Mouse (Mus musculus): ENCODE measurements around the gene Ciapin1. TPM values are rescaled to one million over a fixed set of nuclear protein-coding genes. Genes with fewer than 3 reads are reported as not detected.

Gene Ciapin1
- polyA plus RNA-seq, 1 experiment: 58.3 TPM

- TF ChIP-seq CTCF (IDR thresholded peaks at IDR 0.05; ENCODE audit: control insufficient read depth, insufficient read depth, insufficient replicate concordance, low read depth, low read length) (no peak), POLR2A (IDR thresholded peaks at IDR 0.05; ENCODE audit: control insufficient read depth, low read depth, low read length) (no peak)
- H3K36me3 ChIP-seq (ENCODE audit: control insufficient read depth, insufficient read depth, low read length): peaks cover 5% of the 10 kb centered on the region
- H3K27ac ChIP-seq (ENCODE audit: control insufficient read depth, insufficient read depth, low read depth, low read length): no peak overlapping the region
Measured at GRCm38 (mm10) chr8:94825170-94825569, 13.0 kb downstream of the Ciapin1 start.

DNA sequence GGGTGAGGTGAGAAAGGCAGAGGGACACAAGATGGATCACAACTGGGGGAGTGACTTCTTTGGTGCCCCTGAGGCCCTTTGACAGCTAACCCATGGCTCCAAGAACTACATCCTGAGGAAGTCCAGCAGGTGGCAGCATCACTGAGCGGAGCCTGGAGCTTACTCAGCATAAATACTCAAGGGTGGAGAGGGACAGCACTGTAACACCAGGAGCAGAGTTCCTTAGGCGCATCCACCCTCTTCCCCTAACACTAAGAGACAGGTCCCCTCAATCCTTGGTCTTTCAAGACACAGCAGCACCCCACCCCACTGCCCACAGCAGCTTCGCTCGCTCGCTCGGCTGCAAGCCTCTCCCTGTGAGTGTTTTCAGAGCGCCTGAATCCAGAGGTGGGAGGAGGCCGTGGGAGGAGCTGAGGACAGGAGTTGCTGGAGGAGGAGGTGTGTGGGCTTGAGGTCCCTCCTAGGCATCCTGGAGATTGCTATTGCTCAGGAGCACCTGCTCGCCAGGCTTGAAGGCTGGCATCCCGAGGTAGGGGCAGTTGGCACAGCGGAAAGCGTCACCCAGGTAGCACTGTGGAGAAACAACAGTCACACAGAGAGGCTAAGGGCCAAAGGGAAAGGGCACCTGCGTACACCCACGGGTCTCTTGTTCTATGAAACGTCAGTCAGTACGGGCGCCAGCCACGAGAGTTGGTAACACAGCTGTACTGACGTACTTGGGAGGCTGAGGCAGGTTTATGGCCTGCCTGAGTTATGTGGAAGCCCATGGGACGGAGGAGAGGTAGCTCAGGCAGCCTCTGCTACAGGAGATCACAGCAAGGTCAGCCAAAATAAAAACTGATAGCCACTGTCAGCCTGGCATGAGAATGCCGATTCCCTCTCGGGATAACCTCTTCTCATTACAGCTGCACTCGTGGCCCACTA lies 15.3 kb downstream of the Ciapin1 start:
- H3K4me1 ChIP-seq (ENCODE audit: control insufficient read depth, insufficient read depth, low read length): 0 out of 2 replicates have a peak, but pooled peaks cover 2% of the 10 kb centered on the region
- no peak for TF ChIP-seq POLR2A (IDR thresholded peaks at IDR 0.05; ENCODE audit: control insufficient read depth, low read depth, low read length)
- peak; percentile 57; the same call in 1 of the 2 replicates for TF ChIP-seq CTCF (IDR thresholded peaks at IDR 0.05; ENCODE audit: control insufficient read depth, insufficient read depth, insufficient replicate concordance, low read depth, low read length)
- H3K36me3 ChIP-seq (ENCODE audit: control insufficient read depth, insufficient read depth, low read length): peaks cover 4% of the 10 kb centered on the region
- no peak overlapping the region for H3K27ac ChIP-seq (ENCODE audit: control insufficient read depth, insufficient read depth, low read depth, low read length)
- H3K4me3 ChIP-seq (ENCODE audit: control insufficient read depth, low read depth, low read length): no peak overlapping the region
- H3K27me3 ChIP-seq (ENCODE audit: control insufficient read depth, insufficient read depth, low read length): no peaks in the 10 kb centered on the region

More at GRCm38 (mm10) chr8:94825170-94825569, 13.0 kb downstream of the Ciapin1 start:
- H3K4me1 ChIP-seq (ENCODE audit: control insufficient read depth, insufficient read depth, low read length): 0 out of 2 replicates have a peak, but pooled peaks cover 2% of the 10 kb centered on the region
- H3K4me3 ChIP-seq (ENCODE audit: control insufficient read depth, low read depth, low read length): no peak overlapping the region
- no peaks in the 10 kb centered on the region for H3K27me3 ChIP-seq (ENCODE audit: control insufficient read depth, insufficient read depth, low read length)

GRCm38 (mm10) chr8:94821381-94821780 lies 16.8 kb downstream of the Ciapin1 start:
- H3K4me3 ChIP-seq (ENCODE audit: control insufficient read depth, low read depth, low read length): no peak overlapping the region
- no peak overlapping the region for H3K27ac ChIP-seq (ENCODE audit: control insufficient read depth, insufficient read depth, low read depth, low read length)
- H3K36me3 ChIP-seq (ENCODE audit: control insufficient read depth, insufficient read depth, low read length): peaks cover 3% of the 10 kb centered on the region
- TF ChIP-seq POLR2A (IDR thresholded peaks at IDR 0.05; ENCODE audit: control insufficient read depth, low read depth, low read length) (no peak), CTCF (IDR thresholded peaks at IDR 0.05; ENCODE audit: control insufficient read depth, insufficient read depth, insufficient replicate concordance, low read depth, low read length) (no peak)
- H3K27me3 ChIP-seq (ENCODE audit: control insufficient read depth, insufficient read depth, low read length): no peaks in the 10 kb centered on the region
- 0 out of 2 replicates have a peak, but pooled peaks cover 2% of the 10 kb centered on the region for H3K4me1 ChIP-seq (ENCODE audit: control insufficient read depth, insufficient read depth, low read length)

DNA sequence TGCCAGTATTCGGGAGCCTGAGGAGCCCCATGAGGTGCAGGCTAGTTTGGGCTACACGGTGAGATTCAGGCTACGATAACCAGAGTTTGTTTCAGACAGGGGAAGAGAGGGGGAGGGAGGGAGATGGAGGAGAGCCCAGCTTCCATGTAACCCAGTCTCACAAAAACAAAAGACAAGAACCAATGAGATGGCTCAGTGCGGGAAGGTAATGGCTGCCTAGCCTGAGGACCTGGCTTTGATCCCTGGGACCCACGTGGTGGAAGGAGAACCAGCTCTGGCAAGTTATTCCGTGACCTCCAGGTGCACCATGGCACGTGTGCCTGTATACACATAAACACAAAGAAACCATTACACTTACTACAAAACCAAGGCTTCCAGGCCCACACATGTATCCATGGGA lies 17.6 kb downstream of the Ciapin1 start:
- Histone ChIP-seq H3K27ac (ENCODE audit: control insufficient read depth, insufficient read depth, low read depth, low read length) (no peak overlapping the region), H3K36me3 (ENCODE audit: control insufficient read depth, insufficient read depth, low read length) (peaks cover 2% of the 10 kb centered on the region), H3K27me3 (ENCODE audit: control insufficient read depth, insufficient read depth, low read length) (no peaks in the 10 kb centered on the region), H3K4me1 (ENCODE audit: control insufficient read depth, insufficient read depth, low read length) (0 out of 2 replicates have a peak, but pooled peaks cover 2% of the 10 kb centered on the region), H3K4me3 (ENCODE audit: control insufficient read depth, low read depth, low read length) (no peak overlapping the region)
- TF ChIP-seq POLR2A (IDR thresholded peaks at IDR 0.05; ENCODE audit: control insufficient read depth, low read depth, low read length): no peak
- TF ChIP-seq CTCF (IDR thresholded peaks at IDR 0.05; ENCODE audit: control insufficient read depth, insufficient read depth, insufficient replicate concordance, low read depth, low read length): no peak

GRCm38 (mm10) chr8:94819671-94820179 lies 18.4 kb downstream of the Ciapin1 start:
- TF ChIP-seq CTCF (IDR thresholded peaks at IDR 0.05; ENCODE audit: control insufficient read depth, insufficient read depth, insufficient replicate concordance, low read depth, low read length) (no peak), POLR2A (IDR thresholded peaks at IDR 0.05; ENCODE audit: control insufficient read depth, low read depth, low read length) (no peak)
- H3K36me3 ChIP-seq (ENCODE audit: control insufficient read depth, insufficient read depth, low read length): no peaks in the 10 kb centered on the region; the same call in none of the 2 replicates
- no peaks in the 10 kb centered on the region for H3K27me3 ChIP-seq (ENCODE audit: control insufficient read depth, insufficient read depth, low read length)
- H3K4me3 ChIP-seq (ENCODE audit: control insufficient read depth, low read depth, low read length): no peak overlapping the region
- 0 out of 2 replicates have a peak, but pooled peaks cover 2% of the 10 kb centered on the region for H3K4me1 ChIP-seq (ENCODE audit: control insufficient read depth, insufficient read depth, low read length)
- no peak overlapping the region for H3K27ac ChIP-seq (ENCODE audit: control insufficient read depth, insufficient read depth, low read depth, low read length)

DNA sequence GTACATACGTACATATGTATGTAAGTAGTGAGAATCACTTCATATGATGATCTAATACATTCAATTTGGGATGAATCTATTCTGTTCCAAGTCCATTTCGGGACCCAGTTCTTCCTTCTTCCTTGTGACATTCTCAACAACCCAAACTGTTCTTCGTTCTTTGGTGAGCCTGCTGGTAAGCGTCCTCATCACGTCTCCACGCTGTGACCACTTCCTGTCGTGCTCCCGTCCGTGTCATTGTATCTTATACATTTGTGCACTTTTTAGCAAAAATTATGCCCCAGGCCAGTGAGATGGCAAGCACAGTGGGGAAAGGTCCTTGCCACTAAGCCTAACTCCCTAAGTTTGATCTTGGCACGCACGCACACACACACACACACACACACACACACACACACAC lies 20.2 kb downstream of the Ciapin1 start:
- Histone ChIP-seq H3K4me1 (ENCODE audit: control insufficient read depth, insufficient read depth, low read length) (0 out of 2 replicates have a peak, but pooled peaks cover under 1% of the 10 kb centered on the region), H3K27ac (ENCODE audit: control insufficient read depth, insufficient read depth, low read depth, low read length) (no peak overlapping the region), H3K4me3 (ENCODE audit: control insufficient read depth, low read depth, low read length) (no peak overlapping the region), H3K36me3 (ENCODE audit: control insufficient read depth, insufficient read depth, low read length) (no peaks in the 10 kb centered on the region; the same call in 1 of the 2 replicates), H3K27me3 (ENCODE audit: control insufficient read depth, insufficient read depth, low read length) (no peaks in the 10 kb centered on the region)
- no peak for TF ChIP-seq POLR2A (IDR thresholded peaks at IDR 0.05; ENCODE audit: control insufficient read depth, low read depth, low read length)

DNA sequence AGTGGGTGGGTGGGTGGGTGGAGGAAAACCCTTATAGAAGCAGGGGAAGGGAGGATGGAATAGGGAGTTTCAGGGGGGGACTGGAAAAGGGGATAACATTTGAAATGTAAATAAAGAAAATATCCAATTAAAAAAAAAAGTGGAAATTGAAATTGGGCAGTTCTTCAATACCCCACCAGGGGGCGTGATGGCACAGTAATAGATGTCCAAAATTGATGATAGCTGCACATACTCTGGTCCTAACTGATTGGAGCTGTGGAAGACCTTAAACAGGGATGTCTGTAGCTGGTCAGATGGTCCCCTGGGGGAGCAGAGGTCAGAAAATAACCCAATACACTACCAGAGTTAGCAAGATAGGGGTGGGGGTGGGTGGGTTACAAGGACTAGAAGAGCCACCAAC lies 23.6 kb downstream of the Ciapin1 start:
- Histone ChIP-seq H3K4me1 (ENCODE audit: control insufficient read depth, insufficient read depth, low read length) (peaks cover 3% of the 10 kb centered on the region; the same call in 1 of the 2 replicates), H3K36me3 (ENCODE audit: control insufficient read depth, insufficient read depth, low read length) (no peaks in the 10 kb centered on the region), H3K27ac (ENCODE audit: control insufficient read depth, insufficient read depth, low read depth, low read length) (no peak overlapping the region), H3K27me3 (ENCODE audit: control insufficient read depth, insufficient read depth, low read length) (no peaks in the 10 kb centered on the region), H3K4me3 (ENCODE audit: control insufficient read depth, low read depth, low read length) (no peak overlapping the region)
- TF ChIP-seq POLR2A (IDR thresholded peaks at IDR 0.05; ENCODE audit: control insufficient read depth, low read depth, low read length) (no peak), CTCF (IDR thresholded peaks at IDR 0.05; ENCODE audit: control insufficient read depth, insufficient read depth, insufficient replicate concordance, low read depth, low read length) (no peak)

Data from testis, adult 2 months (tissue).